Mouse (Mus musculus) liver, adult 2 months (tissue): ENCODE results near the gene Il5.

Experiments
- CTCF ChIP-seq: fragments of 200-500 bp; IDR thresholded peaks from 2 replicates; pipeline ENCODE4 v1.5.1; 2011; ENCODE audit warnings: low read depth, low read length, control low read depth
- POLR2A ChIP-seq: fragments of 200-500 bp; IDR thresholded peaks from 2 replicates; pipeline ENCODE4 v1.6.1; 2011; ENCODE audit warnings: low read length, control low read depth; ENCODE audit not compliant: insufficient read depth; ENCODE audit errors: extremely low read depth

DNA sequence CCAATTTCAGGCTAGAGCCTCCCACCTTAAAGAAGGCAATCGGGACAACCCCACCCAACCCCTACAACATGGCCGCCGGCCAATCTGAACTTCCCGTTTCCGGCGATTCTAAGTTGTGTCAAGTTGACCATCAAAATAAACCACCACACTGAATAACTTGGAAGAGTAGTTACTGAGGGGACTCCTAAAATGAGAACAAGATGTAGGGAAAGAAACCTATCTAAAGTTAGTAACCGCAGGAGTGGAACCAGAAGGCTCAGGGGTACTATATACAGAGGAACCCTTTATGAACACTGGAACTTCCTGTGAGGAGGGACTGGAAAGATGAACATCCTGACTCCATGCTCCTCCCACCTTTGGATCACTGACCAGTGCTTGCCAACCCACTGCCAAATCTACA lies 10.9 kb downstream of the Il5 start:
- no peak for TF ChIP-seq POLR2A
- no peak for TF ChIP-seq CTCF
